Mouse (Mus musculus) mesoderm, embryonic 11.5 days (tissue): ENCODE measurements around the gene Ilf3.
"Not testable (repeated sequence)": the region's sequence is repeated elsewhere in the genome, so short reads cannot be mapped to it uniquely, and the experiment has no call there.

ENCODE experiments used
- DNase-seq: peaks from one replicate; pipeline ENCODE4 v3.0.0-alpha.2; 2012; ENCODE audit warnings: low read depth, low spot score

Gene Ilf3

GRCm38 (mm10) chr9:21367357-21368111 lies at the start of gene Ilf3:
Gene Ilf3 (plus strand): TSS chr9:21367871.
- DNase-seq: peak; percentile 100

DNA sequence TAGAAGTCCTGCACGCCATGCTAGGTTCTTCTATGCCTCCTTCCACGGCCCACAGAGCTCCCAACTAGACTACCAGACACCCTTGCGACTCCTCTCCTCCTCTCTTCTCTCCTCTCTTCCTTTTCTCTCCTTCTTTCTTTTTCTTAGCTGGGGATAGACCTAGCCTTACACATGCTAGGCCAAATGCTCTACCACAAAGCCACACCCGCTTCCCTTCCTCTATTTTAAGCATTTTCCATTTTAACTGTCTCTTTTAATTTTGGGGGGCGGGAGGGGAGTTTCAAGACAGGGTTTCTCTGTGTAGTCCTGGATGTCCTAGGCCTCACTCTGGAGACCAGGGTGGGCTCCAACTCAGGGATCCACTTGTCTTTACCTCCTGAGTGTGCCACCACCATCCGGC lies 48.9 kb upstream of the Ilf3 start:
- DNase-seq: no peak

DNA sequence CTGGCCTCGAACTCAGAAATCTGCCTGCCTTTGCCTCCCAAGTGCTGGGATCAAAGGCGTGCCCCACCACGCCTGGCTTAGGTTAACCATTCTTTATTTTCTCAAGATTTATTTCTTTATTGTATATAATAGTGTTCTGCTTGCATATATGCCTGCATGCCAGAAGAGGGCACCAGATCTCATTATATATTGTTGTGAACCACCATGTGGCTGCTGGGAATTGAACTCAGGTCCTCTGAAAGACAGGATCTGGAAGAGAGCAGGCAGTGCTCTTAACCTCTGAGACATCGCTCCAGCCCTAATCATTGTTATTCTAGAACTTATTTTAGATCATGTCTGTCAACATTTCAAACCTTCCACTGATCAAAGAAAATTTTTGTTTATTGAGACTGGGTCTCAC lies 48.2 kb upstream of the Ilf3 start:
- DNase-seq: no peak

DNA sequence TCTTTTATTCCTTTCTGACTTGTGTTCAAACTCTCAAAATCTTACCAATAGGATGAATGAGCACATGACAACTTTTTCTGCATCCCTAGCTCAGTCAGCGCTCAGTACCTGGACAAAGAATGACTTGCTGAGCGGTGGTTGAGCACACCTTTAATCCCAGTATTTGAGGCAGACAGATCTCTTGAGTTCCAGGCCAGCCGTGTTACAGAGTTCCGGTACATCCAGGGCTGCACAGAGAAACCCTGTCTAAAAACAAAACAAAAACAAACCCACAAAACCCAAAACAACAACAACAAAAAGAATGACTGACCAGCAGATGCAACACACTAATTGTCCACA lies 47.4 kb upstream of the Ilf3 start:
- no peak for DNase-seq

DNA sequence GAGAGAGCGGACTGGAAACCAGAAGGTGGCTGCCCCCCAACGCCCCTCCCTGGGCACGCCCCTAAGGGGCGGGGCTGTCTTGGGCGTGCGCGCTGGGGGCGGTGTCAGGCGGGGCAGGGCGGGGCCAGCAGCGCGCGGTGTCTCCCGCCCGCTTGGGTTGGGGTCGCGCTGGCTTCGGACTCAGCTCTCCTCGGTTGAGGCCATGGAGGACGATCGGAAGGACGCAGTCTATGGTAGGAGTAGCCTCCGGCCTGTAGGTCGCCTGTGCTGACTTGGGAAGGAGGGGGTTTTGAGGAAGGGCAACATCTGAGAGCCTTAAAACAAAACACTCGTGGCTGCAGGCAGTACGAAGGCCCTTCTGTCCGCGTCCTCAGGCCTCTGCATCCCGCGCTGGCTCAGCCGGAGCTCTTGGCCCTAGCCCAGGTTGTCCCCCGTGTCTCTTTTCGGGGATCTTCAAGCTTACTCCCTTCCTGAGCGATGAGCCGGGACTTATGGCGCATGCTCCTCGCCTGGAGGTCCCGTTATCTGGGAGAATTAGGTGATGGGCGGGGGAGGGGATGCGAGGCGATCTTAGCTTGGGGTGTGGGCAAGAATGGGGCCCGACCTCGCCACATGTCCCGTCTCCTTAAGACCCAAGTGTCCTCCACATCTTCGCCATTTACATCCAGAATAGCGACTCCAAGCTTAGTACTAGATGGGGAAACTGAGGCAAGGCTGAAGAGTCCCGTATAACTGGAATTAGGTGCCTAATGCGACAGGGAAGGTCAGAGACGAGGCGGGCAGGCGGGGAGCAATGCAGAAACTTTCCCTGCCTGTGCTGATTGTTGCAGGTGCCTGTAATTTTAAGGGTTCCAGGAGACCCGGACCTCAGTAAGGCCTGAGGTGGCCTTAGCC lies 46.8 kb upstream of the Ilf3 start, which contains the start of gene Slc44a2:
Gene Slc44a2 (plus strand): TSS at position 80 of the 894 bp plus-strand sequence.
- peak; percentile 85 for DNase-seq

DNA sequence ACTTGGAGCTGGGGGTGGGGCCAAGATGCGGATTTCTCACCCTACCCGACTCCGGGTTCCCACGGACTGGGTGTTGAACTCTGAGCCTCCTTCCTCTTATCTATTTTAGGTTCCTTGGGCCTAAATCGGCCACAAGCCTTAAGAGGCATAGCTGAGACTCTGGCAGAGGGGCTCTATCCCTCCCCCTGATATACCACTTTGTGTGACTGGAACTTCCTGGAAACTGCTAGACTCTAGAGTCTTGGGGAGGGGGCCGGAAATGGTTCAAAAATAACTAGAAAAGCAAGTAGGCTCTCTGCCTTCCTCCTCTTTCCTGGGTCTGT lies 46.2 kb upstream of the Ilf3 start:
- DNase-seq: no peak

GRCm38 (mm10) chr9:21322211-21322916 lies 45.3 kb upstream of the Ilf3 start:
- DNase-seq: no peak

DNA sequence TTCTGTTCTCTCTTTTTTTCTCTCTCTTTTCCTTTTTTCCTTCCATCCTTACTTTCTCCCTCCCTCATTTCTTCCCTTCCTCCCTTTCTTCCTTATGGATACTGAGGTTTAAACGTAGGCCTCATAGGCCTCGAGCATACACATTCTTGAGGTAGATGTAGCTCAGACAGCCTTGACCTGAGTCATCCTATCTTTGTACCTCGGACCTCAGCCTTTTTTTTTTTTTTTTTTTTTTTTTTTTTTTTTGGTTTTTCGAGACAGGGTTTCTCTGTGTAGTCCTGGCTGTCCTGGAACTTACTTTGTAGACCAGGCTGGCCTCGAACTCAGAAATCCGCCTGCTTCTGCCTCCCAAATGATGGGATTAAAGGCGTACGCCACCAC lies 44.8 kb upstream of the Ilf3 start:
- not testable (repeated sequence) for DNase-seq

DNA sequence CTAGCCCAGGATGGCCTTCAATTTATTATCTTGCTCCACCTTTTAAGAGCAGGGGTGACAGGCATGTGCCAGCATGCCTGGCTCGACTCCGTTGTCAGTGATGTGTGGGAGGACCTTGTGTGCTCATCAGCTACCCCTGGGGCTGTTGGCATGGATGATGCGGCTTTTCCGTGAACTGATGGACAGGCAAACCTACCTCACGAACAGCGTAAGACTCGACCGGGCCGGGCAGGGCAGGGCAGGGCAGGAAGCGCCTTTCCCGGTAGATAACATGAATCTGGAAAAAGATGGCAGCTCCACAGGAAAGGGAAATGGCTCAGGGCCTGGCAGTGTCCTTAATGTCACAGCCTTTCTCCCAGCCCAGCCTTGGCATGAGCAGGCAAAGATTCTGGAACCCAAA lies 43.4 kb upstream of the Ilf3 start:
- DNase-seq: no peak

- no peak for DNase-seq
Observed at GRCm38 (mm10) chr9:21327569-21327968, 40.1 kb upstream of the Ilf3 start.

GRCm38 (mm10) chr9:21328041-21328440 lies 39.6 kb upstream of the Ilf3 start:
- DNase-seq: no peak

DNA sequence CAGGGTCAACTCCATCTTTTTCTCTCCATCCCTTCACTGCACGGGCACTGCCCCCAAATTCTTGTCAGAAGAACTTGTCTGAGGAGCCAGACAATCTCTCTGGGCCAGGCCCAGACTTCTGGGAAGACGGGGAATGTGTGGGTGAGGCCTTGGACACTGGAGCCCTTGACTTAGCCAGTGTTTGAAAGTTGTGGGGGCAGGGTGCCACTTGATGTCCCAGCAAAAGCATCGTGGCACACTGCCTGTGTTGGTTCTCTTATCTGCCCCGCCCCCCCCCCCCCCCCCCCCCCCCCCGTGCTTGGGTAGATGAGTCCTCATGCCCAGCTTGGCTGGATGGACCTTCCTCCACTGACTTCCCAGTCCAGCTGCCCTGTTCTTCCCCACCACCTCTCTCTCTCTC lies 38.6 kb upstream of the Ilf3 start:
- no peak for DNase-seq

- DNase-seq: no peak
Observed at GRCm38 (mm10) chr9:21329699-21330289, 37.9 kb upstream of the Ilf3 start.

DNA sequence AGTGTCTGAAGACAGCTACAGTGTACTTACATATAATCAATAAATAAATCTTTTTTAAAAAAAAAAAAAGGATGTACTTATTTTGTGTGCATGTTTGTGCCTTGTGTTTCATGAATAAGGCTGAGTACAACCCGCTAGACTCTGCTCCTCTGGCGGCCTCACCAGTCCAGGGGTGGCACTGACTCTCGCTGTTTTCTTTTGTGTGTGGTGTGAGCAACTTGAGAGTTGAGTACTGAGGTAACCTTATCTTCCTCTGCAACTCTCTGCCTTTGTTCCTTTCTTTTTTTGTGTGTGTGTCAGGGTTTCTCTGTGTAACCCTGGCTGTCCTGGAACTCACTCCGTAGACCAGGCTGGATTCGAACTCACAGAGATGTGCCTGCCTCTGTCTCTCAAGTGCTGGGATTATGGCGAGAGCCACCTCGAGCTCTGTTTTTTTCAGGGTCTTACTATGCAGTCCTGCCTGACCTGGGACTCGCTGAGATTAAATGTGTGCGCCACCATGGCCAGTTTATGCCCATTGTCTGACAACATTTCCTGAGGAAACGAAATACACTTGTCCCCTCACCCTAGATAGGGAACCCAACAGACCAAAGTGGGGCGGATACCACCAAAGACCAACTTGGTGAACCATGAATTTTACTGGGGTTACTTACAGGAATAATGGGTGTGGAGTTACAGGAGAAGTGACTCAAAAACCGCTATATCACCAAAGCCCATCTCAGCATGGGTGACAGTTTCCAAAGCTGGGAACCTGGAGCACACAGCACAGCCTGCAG lies 36.1 kb upstream of the Ilf3 start:
- DNase-seq: no peak

DNA sequence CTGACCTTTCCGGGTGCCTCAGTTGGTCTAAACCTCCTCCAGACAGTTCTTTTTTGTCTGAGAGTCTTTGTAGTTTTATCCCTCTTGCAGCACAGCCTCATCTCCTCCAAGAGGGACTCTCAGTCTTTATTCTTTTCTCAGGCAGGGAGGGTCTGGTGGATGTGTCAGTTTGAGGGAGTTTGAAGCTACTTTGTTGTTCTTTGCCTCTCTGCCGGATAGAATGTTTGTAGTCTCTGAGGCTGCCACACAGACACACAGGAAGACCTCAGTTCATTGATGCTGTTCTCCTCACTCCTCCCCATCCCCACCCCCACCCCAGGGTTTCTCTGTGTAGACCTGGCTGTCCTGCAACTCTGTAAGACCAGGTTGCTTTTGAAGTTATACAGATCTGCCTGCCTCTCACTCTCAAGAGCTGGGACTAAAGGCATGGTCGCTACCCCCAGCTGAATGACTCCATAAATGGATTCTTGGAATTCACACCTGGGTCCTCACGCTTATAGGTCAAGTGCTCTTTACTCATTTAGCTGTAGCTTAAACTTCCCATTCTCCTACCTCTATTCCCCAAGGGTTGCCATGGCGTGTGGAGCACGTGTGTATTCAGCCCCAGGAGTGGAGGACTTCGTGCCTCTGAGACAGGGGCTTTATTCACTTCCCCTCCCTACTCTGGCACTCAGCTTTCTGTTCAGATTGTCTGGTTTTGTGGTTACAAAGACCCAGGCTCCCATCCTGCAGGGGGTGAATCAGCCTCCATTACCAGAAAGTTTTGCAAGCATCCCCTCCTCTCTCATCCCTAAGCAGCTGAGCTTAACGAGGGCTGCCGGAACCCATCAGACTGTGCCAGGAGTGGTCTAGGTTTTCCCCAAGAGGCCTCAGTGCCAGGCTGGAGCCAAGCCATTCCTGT lies 35.3 kb upstream of the Ilf3 start:
- no peak for DNase-seq

GRCm38 (mm10) chr9:21333523-21333922 lies 34.1 kb upstream of the Ilf3 start:
- no peak for DNase-seq

DNA sequence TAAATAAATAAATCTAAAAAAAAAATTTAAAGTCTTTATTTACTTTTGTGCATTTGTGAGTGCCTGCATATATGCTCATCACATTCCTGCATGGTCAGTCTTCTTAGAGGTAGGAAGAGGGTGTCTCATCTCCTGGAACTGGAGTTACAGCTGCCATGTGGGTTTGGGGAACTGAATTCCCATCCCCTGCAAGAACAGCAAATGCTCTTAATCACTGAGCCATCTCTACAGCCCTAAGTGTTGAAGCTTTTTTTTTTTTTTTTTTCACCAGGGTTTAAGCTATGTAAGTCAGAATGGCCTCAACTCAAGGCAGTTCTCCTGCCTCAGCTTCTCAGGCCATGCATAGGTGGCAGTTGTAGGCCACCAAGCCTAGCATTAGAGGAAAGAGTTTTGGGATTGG lies 32.9 kb upstream of the Ilf3 start:
- no peak for DNase-seq

GRCm38 (mm10) chr9:21335391-21335790 lies 32.3 kb upstream of the Ilf3 start:
- DNase-seq: no peak

DNA sequence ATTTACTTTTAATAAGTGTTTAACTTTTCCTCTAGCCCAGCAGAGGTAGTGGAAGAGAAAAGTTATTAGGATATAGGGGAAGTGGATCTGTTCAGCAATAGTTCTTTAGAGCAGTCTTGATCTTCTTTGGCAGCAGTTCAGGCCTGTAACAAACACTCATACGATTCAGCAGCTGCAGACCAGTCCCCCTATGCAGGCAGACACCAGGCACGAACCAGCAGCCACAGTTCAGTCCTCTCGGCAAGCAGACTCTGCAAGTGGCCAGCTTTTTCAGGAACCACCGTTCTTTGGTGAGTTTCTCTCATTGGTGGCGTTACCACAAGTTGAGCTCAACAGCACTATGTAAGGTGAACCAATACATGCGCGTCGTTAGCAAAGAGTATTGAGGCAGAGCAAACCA lies 31.2 kb upstream of the Ilf3 start:
- no peak for DNase-seq

DNA sequence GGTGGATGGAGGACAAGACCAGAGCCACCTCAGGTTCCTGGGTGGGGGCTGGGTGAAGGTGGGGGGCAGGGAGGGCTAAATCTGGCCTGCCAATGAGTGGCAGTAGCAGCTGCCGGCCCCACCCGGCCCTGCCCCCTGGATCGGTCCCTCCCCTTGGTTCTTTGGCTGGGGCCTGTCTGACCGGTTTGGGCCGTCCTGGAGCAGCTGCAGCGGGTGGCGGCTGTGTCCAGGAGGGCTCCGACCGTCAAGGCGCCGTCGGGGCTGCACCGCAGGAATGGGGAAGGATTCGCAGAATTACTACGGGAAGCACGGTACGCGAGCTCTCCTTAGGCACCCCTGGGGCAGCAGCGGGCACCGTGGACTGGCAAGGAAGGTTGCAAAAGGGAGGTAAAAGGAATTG lies 30.0 kb upstream of the Ilf3 start:
- no peak for DNase-seq
